Mouse (Mus musculus) induced T-regulatory cell, adult 2 months (primary cell): ENCODE measurements at regions not wholly inside any gene's neighbourhood (a gene's known extent, or its start where the extent isn't known, plus 50 kb on each side); places are given as distances from the start of the nearest gene placed in this dataset.
A peak's percentile ranks its signal among the peaks of the same experiment; 100 is the strongest.

Experiments used
- DNase-seq: peaks from one replicate; pipeline ENCODE4 v3.0.0-alpha.2; 2012; ENCODE audit warnings: low read depth

DNA sequence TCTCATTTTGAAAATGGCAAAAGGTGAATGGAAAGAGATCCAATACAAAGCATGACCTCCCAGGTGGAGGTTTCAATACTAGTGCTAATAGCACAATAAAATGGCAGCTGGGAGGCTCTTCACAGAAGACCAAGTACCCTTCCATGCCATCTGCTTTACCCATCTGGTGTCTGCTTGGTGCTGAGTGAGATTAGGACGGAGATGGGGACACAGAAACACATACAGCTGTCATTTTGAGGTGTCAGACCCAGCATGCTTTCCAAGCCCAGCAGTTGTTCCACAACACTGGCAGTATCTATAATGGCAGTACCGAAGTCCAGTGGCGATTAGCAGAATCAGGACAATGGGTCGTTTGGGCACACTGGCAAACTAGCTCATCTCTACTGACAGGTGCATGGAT, 118.9 kb upstream of the 1700064H15Rik start:
- DNase-seq = no peak

DNA sequence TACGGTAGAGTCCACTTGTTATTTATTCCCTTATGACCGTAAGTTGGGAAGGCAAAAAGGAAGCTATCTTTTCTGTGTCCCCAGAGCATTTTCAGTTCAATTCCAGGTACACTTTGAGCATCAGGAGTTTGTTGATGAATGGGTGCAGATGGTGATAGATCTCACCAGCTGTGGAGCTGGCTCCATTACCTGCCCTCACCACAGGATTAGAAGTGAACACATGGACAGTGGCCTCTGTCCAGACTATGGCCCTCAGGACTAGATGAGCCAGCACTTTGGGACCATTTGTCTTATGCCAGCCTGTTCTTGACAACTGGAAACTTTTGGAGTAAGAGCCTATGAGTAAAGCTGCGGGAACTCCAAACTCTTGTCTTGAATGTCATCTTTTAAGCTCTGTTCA, 123.5 kb upstream of the 1700064H15Rik start:
- no peak for DNase-seq

DNA sequence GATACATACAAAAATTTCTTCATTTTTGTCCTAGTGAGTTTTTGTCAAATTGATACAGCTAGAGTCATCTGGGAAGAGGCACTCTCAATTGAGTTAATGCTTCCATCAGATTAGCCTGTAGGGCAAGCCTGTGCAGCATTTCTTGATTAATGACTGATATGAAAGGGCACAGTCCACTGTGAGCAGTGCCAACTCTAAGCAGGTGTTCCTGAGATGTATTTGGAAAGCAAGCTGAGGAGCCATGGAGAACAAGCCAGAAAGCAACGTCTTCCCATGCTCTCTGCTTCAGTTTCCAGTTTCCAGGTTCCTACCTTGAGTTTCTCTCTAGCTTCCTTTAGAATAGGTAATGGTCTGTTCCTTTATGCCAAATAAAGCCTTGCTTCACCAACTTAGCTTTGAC, 125.5 kb upstream of the 1700064H15Rik start:
- no peak for DNase-seq

DNA sequence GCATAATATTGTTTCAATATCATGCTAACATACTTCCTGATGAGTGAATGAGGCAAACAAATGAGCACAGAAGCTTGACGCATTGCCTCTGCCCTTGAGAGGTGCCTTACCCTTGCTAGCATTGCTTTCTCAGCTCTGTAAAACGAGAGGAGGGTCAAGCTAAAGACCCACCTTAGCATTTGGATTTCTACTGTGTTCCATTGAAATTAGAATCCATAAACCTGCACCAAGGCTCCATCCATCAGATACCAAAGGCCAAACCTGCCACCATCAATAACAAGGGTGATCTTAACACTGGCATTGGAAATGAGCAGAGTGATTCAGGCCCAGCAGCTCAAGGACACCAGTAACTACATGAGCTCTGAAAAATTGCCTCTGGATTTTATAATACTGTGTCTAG, 126.2 kb upstream of the 1700064H15Rik start:
- DNase-seq = no peak

DNA sequence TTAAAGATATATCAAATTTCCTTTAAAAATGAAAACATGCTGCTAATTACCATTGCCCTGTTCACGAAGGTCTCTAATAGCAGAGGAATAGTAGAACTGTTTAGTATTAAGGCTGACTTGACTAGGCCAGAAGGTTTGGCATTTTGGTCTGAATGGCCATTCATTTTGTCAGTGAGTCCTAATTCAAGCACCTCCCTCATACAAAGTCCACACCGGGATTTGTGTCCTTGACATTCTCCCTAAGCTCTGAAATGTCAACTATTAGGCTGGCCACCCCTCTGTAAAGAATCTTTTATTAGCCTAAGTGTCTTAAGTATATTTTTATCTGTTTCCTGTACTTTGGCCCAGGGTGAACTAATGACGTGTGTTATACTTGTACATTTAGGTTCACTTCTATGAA, 126.7 kb upstream of the 1700064H15Rik start:
- DNase-seq = no peak

DNA sequence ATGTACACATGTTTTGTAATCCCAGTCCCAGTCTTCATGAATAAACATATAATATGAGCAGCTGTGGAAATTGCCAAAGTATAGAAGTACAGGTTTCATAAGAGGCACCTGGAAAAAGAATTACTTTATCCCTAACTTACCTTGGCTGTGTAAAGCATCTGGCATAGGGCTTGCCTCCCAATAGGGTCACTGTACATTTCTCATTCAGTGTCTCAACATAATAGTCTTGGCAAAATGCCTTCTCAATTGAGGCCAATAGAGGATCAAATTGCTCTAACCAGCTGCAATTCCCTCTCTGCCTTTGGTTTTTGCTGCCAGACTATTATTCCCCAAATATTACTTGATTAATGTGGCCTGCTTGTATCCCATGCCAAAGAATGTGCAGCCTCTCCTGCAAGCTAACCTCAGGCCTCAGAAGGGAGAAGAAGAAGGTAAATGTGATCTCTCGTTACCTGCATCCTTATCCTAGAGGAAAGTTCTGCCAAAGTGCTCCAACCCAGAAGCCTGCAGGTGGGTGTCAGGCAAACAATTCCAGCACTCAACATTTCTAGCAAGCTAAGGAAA, 158.2 kb upstream of the Cp start:
- DNase-seq = no peak

DNA sequence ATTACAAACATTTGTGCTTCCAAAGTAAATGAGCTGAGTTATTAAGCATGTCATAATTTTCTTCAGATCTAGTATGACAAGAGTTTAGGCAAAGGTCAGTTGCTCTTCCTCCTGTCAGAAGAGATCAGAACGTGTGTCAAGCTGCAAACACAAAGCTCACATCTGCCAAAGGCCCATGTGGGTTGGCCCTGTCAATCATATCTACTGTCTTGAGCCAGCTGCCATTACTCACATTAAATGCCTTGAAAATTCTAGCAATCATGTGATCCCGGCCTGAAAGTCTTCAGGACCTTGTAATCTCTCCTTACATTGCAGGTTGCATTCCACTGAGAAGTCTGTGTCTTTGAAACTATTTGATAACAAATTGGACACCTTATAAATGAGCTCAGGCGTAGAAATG, 146.8 kb upstream of the Cp start:
- no peak for DNase-seq

DNA sequence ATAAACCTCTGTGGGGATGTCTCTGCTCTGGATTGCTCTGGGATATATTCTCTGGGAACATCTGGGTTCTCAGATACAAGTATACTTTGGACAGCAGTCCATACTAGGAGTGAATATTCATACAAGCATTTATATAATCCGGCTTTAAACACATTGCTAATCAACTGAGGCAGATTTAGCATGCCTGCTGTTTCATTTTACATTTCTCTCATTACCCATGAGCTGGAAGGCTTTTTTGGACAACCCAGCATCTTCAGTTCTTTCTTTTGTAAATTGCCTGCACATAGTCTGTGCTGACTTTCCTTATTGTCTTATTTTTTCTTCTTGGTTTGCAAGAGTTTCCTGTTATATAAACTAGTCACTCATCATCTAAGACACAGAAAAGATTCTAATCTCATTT, 131.9 kb upstream of the Cp start:
- DNase-seq = no peak

DNA sequence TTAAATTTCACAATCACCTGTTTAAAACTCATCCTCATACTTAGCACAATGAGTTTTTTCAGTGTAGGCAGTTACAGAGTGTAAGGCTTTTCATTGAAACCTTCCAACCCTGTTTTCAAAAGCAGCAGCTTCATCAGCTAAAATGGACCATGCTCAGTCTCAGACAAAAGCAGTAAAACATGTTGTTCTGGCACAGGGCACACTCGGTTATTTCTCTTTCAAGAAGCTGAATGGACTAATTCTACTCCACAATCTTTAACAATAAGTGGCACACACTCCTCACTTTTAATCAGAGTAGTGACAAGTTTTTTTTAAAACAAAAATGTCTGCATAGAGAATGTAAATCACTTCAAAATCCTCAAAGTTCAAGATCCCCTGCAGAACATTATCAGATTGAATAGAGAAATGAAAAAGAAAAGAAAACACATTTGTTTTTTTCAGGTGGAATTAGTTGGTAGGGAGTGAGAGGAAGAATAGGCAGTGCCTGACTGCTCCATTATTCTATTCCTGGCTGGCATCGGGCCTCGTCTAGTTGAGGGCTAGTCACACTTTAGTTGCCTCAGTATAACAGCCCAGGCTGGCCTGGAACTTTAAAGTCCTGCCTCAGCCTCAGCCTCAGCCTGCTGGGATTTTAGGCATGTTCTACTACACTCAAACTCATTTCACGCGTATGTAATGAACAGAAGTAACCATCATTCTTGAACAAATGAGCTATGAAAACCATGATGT, 128.2 kb upstream of the Cp start:
- DNase-seq = no peak

DNA sequence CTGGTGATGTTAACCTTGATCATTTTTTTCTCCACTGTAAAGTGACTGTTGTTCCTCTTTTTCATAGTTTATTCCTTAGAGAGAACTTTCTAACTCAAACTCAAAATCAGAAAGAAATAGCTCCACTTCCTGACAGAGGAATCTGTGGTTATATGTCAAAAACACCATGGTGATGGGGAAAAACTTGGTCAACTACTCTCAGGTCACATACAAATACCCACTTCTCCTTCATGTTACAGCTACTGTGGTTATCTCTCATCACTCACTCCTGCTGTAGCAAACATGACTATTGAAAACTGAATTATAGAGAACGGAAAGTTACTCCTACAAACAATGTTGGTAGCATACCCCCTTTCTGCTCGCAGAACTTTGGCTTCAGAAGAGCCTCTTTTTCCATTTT, 127.1 kb upstream of the Cp start:
- DNase-seq = no peak

DNA sequence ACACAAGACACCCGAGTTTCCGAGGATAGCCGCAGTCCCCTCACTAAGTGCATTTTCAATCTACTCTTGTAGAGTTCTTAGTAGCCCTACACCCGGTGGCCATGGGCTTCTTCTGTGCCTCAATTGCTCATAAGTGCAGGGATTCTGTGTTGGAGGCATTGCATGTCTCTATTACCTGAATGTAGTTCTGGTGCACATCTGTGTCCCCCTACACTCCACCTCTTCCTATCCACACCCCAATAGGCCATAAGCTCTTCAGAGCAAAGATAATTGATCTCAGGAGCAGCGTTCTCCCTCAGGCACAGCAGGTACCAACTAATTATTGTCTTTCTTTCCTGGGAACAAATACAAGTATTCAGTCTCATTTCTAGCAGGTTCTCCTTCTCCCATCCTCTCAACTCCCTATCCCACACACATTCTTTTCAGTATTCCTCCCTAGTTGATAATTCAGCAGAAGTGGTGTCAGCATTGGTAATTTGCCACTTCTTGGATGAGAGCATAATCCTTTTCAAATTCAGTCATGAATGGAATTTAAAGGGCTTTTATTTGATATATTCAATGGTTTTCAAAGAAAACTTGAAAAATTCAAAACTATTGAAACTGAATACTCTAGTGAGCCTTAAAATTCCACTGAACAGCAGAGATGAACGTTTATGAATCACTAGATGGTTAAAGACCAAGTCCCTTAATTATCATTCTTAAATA, 108.7 kb upstream of the Cp start:
- no peak for DNase-seq

DNA sequence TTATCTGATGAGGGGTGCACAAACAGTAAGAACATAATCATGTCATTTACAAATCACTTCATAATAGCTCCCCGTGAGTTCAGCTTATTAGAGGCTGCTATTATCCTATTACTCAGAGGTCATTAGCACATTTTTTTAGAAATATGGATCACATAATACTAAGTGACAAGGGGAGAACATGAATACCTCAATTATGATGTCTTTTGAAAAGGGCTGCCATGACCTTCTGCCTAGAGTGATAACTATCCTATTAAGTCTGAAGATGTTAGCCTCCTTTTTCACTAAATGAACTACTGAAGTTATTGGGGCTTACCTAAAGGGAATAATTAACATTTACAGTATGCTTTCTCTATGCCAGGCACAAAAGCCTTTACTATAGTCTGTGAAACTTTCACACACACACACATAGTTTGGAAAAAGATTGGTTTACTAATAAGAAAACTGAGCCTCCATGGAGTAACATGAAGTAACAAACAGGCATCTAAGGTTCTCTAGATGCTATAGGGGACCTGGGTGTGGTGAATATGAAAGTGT, 108.1 kb upstream of the Cp start:
- no peak for DNase-seq

DNA sequence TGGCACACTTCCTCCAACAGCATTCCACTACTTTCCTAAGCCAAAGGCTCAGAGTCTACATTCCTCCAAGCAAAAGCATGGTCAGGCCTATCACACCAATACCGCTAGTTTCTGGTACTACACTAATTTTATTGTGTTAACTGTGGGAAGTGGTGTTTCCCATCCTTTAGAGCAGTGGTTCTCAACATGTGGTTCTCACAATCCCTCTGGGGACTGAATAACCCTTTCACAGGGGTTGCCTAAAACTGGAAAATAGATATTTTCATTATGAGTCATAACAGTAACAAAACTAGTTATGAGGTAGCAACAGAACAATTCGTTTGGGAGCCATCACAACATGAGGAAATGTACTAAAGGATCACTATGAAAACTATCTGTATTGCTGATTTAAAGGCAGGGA, 74.2 kb upstream of the Cp start:
- no peak for DNase-seq

DNA sequence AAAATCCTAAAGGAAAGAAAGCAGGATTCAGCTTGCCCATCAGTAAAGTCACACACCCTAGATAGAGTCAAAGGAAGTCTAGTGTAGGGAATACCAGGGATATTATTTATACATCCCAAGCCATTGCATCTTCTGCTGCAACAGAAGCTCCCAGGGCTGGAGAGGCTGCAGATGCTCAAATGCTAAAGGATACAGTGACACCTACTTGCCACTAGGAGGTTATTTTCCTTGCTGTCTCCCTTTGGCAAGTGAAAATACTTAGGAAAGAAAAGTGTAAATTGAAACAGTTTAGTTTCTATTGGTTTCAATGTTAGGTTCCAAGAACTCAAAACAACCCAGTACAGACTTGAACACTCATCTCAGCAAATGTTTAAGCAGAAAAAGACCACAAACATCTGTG, 68.4 kb upstream of the Cp start:
- DNase-seq = no peak

DNA sequence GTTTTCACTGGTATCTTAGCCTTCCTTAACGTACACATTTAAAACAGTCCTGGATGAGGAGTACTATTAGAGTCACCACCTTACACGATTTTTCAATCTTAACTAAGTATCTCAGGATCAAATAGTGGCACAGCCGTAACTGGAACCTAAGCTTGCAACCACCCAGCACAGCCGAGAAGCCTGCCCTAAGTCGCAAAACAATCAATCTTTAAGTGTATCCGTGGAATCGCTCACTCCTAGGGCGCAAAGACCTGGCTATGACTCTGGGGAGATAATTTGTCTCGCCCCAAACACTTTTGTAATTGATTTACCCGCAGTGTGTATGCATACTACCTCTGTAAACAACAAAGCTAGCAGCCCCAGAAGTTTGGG, 62.6 kb upstream of the Cp start:
- no peak for DNase-seq

DNA sequence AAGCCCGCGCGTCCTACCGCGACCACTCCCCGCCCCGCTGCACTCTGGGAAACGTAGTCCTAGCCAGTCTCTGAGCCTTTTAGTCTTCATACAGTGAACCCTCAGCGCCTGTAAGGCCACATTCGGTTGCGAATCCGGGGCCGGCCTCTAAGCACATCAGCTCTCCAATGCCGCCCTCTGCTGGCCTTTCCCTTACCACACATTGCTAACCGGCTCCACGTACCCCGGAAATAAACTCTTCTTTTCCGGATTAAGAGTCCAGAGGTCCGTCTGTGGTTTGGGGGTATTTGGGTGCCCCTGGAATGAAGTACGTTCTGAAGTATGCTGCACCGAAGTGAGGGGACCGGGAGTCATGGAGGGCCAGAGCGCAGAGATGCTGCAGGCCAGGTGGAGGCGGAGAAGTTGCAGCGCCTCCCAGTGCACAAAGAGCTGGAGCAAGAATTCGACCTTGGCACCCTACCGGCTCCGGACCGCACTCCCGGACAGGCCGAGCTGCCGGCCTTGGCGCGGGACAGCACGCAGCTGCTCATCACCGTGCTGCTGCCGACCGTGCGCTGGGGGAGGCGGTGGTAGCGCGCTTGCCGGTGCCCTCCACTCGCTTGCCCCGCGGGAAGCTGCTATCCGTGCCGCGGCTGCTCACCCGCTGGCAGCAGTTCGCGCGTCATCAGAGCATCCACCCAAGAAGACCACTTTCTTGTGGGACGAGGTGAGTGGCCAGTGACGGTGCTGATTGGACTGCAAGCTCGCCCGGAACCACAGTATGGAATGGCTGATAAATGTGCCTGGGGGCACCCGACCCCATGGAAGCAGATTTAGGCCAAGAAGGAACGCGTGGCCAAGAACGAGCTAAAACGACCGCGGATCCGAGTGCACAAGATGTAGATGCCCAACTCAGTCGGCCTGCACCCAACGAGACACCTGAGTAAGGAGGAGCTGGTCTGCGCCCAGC, 62.0 kb upstream of the Cp start:
- DNase-seq = peak; percentile 94

DNA sequence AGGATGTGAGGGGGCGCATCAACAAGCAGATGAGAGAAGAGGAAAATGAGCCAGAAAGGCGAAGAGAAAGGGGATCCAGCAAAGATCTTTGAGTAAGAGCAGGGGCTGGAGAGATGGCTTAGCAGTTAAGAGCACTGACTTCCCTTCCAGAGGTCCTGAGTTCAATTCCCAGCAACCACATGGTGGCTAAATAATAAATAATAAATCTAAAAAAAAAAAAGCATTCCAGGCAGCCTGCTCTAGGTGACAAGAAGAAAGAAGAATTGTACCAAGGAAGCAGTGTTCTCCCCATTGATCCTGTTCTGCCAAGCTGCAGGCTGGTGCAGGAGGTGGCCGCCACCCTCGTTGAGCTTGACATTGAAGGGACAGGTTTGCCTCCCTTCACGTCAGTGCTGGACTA, 61.1 kb upstream of the Cp start:
- DNase-seq = no peak

DNA sequence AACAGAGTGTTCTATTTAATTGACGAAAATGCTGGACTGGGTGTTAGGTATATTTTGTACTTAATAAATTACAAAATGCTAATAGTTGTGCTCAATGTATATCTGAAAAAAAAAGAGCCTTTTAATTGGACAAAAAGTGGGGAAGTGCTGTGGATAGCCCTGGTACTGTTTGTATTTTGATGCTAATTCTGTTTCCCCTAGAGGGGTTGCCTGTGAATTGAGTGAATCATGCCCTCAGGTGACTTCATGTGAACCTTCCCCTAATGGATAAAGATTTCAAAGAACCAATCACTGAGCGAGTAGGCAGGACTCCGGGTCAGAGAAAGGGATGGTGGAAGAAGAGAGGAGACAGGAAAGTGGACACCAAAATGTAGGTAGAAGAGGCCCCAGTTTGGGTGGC, 59.7 kb upstream of the Cp start:
- no peak for DNase-seq

DNA sequence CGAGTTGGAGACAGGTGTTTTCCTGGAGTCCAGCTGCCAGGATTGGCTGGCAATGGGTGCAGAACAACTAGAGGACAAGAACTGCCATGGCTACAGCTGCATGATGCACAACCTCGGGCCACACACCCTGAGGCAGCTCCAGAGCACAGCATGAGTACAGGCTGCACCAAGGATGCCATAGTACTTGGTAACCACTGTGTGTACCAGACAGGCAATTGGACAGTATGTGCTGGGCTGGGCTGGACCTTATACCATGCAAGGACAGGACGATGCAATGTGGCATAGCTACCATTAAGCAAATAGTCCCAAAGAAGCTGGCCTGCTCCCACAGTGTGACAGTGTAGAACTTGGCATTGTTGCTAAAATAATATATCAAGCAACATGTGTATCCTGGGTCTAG, 54.6 kb upstream of the Cp start:
- no peak for DNase-seq

DNA sequence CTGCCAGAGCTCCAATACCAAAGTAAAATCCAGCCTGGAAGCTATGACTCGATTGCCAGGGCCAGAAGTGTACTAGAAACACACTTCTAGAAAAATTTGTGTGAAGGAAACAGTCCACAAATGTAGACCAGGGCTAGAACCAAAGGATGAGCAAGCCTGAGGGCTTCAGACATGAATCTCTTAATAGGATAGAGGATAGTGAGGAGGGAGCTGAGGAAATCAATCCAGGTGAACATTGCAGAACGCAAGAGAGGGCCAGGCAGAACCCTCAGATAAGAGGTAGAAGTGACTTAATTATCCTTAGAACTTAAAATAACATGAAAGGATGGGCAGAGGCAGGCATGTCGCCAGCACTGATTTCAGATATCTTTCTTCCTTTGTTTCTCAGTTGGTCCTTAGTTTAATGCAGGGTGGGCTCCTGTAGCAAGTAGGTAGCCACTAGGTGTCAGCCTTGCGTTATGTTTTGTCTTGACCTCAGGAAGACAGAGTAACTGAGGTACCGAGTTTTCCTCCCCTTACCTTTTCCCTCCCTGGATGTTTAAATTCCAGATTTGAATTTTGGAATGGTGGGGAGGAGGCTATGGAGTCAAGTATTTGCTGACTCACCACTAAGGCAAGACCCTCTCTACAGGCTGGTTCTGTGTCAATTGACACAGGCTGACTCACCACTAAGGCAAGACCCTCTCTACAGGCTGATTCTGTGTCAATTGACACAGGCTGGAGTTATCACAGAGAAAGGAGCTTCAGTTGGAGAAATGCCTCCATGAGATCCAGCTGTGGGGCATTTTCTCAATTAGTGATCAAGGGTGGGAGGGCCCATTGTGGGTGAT, 52.2 kb upstream of the Cp start:
- peak; percentile 70 for DNase-seq
